Mouse (Mus musculus) limb, embryonic 14.5 days (tissue): ENCODE data around the gene Angptl4. TPM values are rescaled to one million over a fixed set of nuclear protein-coding genes. Genes with fewer than 3 reads are reported as not detected.

Source experiments
- ATAC-seq: fragments of 200-750 bp; cut with Nextera tagmentation; 2 replicates; pipeline ENCODE4 v1.8.0; 2017; ENCODE audit warnings: low read depth, moderate number of reproducible peaks, moderate TSS enrichment; ENCODE audit not compliant: low FRiP score
- DNase-seq: peaks from one replicate; pipeline ENCODE4 v3.0.0-alpha.2; 2015; ENCODE audit warnings: low spot score
- H3K27ac ChIP-seq: fragments of 300-500 bp; sonication (generic); replicated peaks from 2 replicates; pipeline ENCODE4 v1.5.1; 2014; ENCODE audit warnings: low read depth, mild to moderate bottlenecking, low read length, moderate library complexity, mixed read lengths
- H3K27me3 ChIP-seq: fragments of 300-500 bp; sonication (generic); 2 replicates; pipeline ENCODE4 v1.6.1; 2014; ENCODE audit warnings: low read length, mixed read lengths; ENCODE audit not compliant: control insufficient read depth, insufficient read depth
- H3K36me3 ChIP-seq: fragments of 300-500 bp; sonication (generic); 2 replicates; pipeline ENCODE4 v1.6.1; 2014; ENCODE audit warnings: mild to moderate bottlenecking, low read length, moderate library complexity, mixed read lengths; ENCODE audit not compliant: control insufficient read depth, insufficient read depth
- H3K4me1 ChIP-seq: fragments of 300-500 bp; sonication (generic); 2 replicates; pipeline ENCODE4 v1.6.1; 2014; ENCODE audit warnings: antibody characterized with exemption, low read length, mixed read lengths; ENCODE audit not compliant: control insufficient read depth, insufficient read depth
- H3K4me2 ChIP-seq: fragments of 300-500 bp; sonication (generic); replicated peaks from 2 replicates; pipeline ENCODE4 v1.6.1; 2014; ENCODE audit warnings: low read depth, mild to moderate bottlenecking, low read length, moderate library complexity; ENCODE audit not compliant: severe bottlenecking
- H3K4me3 ChIP-seq: fragments of 300-500 bp; sonication (generic); replicated peaks from 2 replicates; pipeline ENCODE4 v1.5.1; 2014; ENCODE audit warnings: low read length
- H3K9ac ChIP-seq: fragments of 300-500 bp; sonication (generic); 2 replicates; pipeline ENCODE4 v1.6.1; 2014; ENCODE audit warnings: mild to moderate bottlenecking, low read depth, low read length, moderate library complexity; ENCODE audit not compliant: severe bottlenecking
- H3K9me3 ChIP-seq: fragments of 300-500 bp; sonication (generic); 2 replicates; pipeline ENCODE4 v1.6.1; 2016; ENCODE audit warnings: low read length; ENCODE audit not compliant: control insufficient read depth
- POLR2A ChIP-seq: fragments of 200-500 bp; IDR thresholded peaks from 2 replicates; pipeline ENCODE4 v1.8.0; 2012; ENCODE audit warnings: inconsistent platforms, mild to moderate bottlenecking, moderate library complexity, borderline replicate concordance; ENCODE audit not compliant: insufficient read depth, insufficient read length; ENCODE audit errors: extremely low read depth
- WGBS: fragments of 180-500 bp; shearing (Covaris S2); extraction: QIAGEN DNeasy Blood & Tissue Kit; methylation state at CpG from one replicate; pipeline ENCODE4 v1.1.7; 2014; 5-methylcytosine and 5-hydroxymethylcytosine counted together
- polyA plus RNA-seq, 2 experiments: library from polyadenylated mRNA; depleted of rRNA in 1 of 2; stranded (reverse) in 1 of 2; unstranded in 1 of 2; fragments of >200 nt; fragmentation: Nextera tagmentation in 1 of 2; extraction: Ambion mirVana in 1 of 2; gene quantifications; 2 replicates each; pipeline versions ENCODE4 v1.2.1 to v1.2.3; 2012 to 2014

Gene Angptl4
- polyA plus RNA-seq, 2 experiments: 29.7 to 44.2 TPM

GRCm38 (mm10) chr17:33775287-33775686, 6.3 kb downstream of the Angptl4 start:
- Histone ChIP-seq H3K4me2 (no peak overlapping the region), H3K4me3 (no peak overlapping the region), H3K9me3 (no peaks in the 10 kb centered on the region), H3K36me3 (peaks cover 44% of the 10 kb centered on the region), H3K27me3 (no peaks in the 10 kb centered on the region), H3K4me1 (peaks cover 25% of the 10 kb centered on the region), H3K27ac (no peak overlapping the region), H3K9ac (no peak overlapping the region)
- 93% methylated on average over 4 of the region's 4 CpGs for WGBS
- DNase-seq: no peak
- no peak for ATAC-seq
- no peak for TF ChIP-seq POLR2A

GRCm38 (mm10) chr17:33774573-33775155, 7.0 kb downstream of the Angptl4 start:
- no peak overlapping the region for H3K4me2 ChIP-seq
- H3K27me3 ChIP-seq: no peaks in the 10 kb centered on the region
- H3K9ac ChIP-seq: no peak overlapping the region
- no peak overlapping the region for H3K4me3 ChIP-seq
- 89% methylated on average over 8 of the region's 8 CpGs for WGBS
- TF ChIP-seq POLR2A: no peak
- H3K9me3 ChIP-seq: no peaks in the 10 kb centered on the region
- peaks cover 19% of the 10 kb centered on the region for H3K4me1 ChIP-seq
- DNase-seq (no peak), ATAC-seq (no peak)
- peaks cover 44% of the 10 kb centered on the region for H3K36me3 ChIP-seq
- no peak overlapping the region for H3K27ac ChIP-seq

GRCm38 (mm10) chr17:33773871-33774572, 7.6 kb downstream of the Angptl4 start:
- ATAC-seq (no peak), DNase-seq (no peak)
- Histone ChIP-seq H3K4me3 (no peak overlapping the region), H3K27ac (no peak overlapping the region), H3K4me2 (no peak overlapping the region), H3K36me3 (peaks cover 44% of the 10 kb centered on the region), H3K9me3 (no peaks in the 10 kb centered on the region), H3K4me1 (peaks cover 12% of the 10 kb centered on the region), H3K9ac (no peak overlapping the region), H3K27me3 (no peaks in the 10 kb centered on the region)
- TF ChIP-seq POLR2A: no peak
- WGBS: 86% methylated on average over 6 of the region's 6 CpGs

- Histone ChIP-seq H3K4me2 (no peak overlapping the region), H3K9me3 (no peaks in the 10 kb centered on the region), H3K27ac (no peak overlapping the region), H3K27me3 (no peaks in the 10 kb centered on the region), H3K36me3 (peaks cover 43% of the 10 kb centered on the region), H3K9ac (no peak overlapping the region), H3K4me3 (no peak overlapping the region), H3K4me1 (peaks cover 6% of the 10 kb centered on the region)
- TF ChIP-seq POLR2A: no peak
- 80% methylated on average over 6 of the region's 6 CpGs for WGBS
- DNase-seq (no peak), ATAC-seq (no peak)
Measured at GRCm38 (mm10) chr17:33773426-33773825, 8.2 kb downstream of the Angptl4 start.

- no peaks in the 10 kb centered on the region for H3K4me1 ChIP-seq
- 89% methylated on average over 4 of the region's 4 CpGs for WGBS
- ATAC-seq (no peak), DNase-seq (no peak)
- H3K27ac ChIP-seq: no peak overlapping the region
- TF ChIP-seq POLR2A: no peak
- no peaks in the 10 kb centered on the region for H3K27me3 ChIP-seq
- H3K36me3 ChIP-seq: peaks cover 24% of the 10 kb centered on the region
- no peak overlapping the region for H3K9ac ChIP-seq
- H3K4me2 ChIP-seq: no peak overlapping the region
- no peak overlapping the region for H3K4me3 ChIP-seq
- H3K9me3 ChIP-seq: no peaks in the 10 kb centered on the region
Measured at GRCm38 (mm10) chr17:33771617-33772016, 10.0 kb downstream of the Angptl4 start.

- Histone ChIP-seq H3K4me2 (no peak overlapping the region), H3K9ac (no peak overlapping the region), H3K4me3 (no peak overlapping the region), H3K4me1 (no peaks in the 10 kb centered on the region), H3K9me3 (no peaks in the 10 kb centered on the region), H3K36me3 (no peaks in the 10 kb centered on the region), H3K27me3 (no peaks in the 10 kb centered on the region), H3K27ac (no peak overlapping the region)
- ATAC-seq: no peak
- WGBS: 76% methylated on average over 3 of the region's 3 CpGs
- TF ChIP-seq POLR2A: no peak
- no peak for DNase-seq
Measured at GRCm38 (mm10) chr17:33766389-33766788, 15.2 kb downstream of the Angptl4 start.
